Mouse (Mus musculus) erythroblast, embryonic 14.5 days (primary cell): ENCODE results near the gene Gm47289.

Source experiments
- GATA1 ChIP-seq: IDR thresholded peaks from 2 replicates; pipeline ENCODE4 v1.6.1; 2012; ENCODE audit warnings: low read length, inconsistent platforms, mixed read lengths
- TAL1 ChIP-seq: IDR thresholded peaks from 3 replicates; pipeline ENCODE4 v1.6.1; 2012; ENCODE audit warnings: low read length, inconsistent platforms, mixed read lengths

GRCm38 (mm10) chr9:119201653-119202052 is 42.7 kb downstream of the Gm47289 start:
- TF ChIP-seq GATA1 (no peak), TAL1 (no peak)
